Mouse (Mus musculus): ENCODE measurements around the gene Tbc1d4.

DNA sequence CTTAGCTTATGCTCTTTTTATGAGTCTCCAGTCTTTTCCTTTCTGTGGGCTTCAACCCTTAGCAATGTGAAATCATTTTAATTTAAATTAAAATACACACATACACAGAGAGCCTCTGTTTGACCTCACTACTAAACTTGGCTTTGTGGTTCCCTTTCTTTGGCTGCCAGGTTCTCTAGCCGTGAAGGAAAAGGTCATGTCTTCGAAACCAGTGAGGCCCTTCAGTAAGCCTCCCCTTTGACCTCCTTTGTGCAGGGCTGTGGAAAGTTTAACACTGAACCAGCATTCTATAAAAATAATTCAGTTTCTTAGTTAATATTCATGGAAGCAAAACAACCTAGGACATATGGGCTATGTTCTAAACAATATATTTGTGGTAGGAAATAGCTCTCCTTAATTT lies 78.5 kb downstream of the Tbc1d4 start:
- TF ChIP-seq CTCF (IDR thresholded peaks at IDR 0.05 in 2 of 3, conservative IDR thresholded peaks at IDR 0.05 in 1 of 3; ENCODE audit: control insufficient read depth in 1 of 3, insufficient read depth in 1 of 3, low read depth in 2 of 3, low read length in 3 of 3, poor library complexity in 1 of 3, severe bottlenecking in 1 of 3) = no peak
- no peak for TF ChIP-seq JUND (IDR thresholded peaks at IDR 0.05; ENCODE audit: low read depth, low read length)
- no peak for TF ChIP-seq UBTF (IDR thresholded peaks at IDR 0.05; ENCODE audit: borderline replicate concordance, insufficient read depth, low read depth, low read length)
- TF ChIP-seq EP300 (IDR thresholded peaks at IDR 0.05; ENCODE audit: low read depth in 1 of 2, low read length in 2 of 2) = no peak
- no peak for TF ChIP-seq ZMIZ1 (IDR thresholded peaks at IDR 0.05; ENCODE audit: low read depth, low read length)
- no peak for TF ChIP-seq ZNF384 (IDR thresholded peaks at IDR 0.05; ENCODE audit: low read depth, low read length)
- no peak for TF ChIP-seq TAL1 (IDR thresholded peaks at IDR 0.05; ENCODE audit: low read length)
- no peak for TF ChIP-seq CHD1 (IDR thresholded peaks at IDR 0.05; ENCODE audit: low read depth, low read length)
- no peak for TF ChIP-seq POLR2AphosphoS2 (IDR thresholded peaks at IDR 0.05; ENCODE audit: low read length)
- no peak for TF ChIP-seq POLR2A (IDR thresholded peaks at IDR 0.05; ENCODE audit: control insufficient read depth in 1 of 2, insufficient read depth in 1 of 2, low read depth in 1 of 2, low read length in 2 of 2, poor library complexity in 1 of 2)
- no peak for TF ChIP-seq USF1 (IDR thresholded peaks at IDR 0.05; ENCODE audit: low read depth, low read length)

Measured in MEL (cell line).